Mouse (Mus musculus) stomach, embryonic 14.5 days (tissue): ENCODE data around the gene Tns3. TPM values are rescaled to one million over a fixed set of nuclear protein-coding genes. Genes with fewer than 3 reads are reported as not detected.

Experiments
- ATAC-seq: fragments of 200-750 bp; cut with Nextera tagmentation; 2 replicates; pipeline ENCODE4 v1.8.0; 2017; ENCODE audit warnings: low read depth, moderate TSS enrichment; ENCODE audit not compliant: insufficient number of reproducible peaks, insufficient read depth, low FRiP score
- H3K27ac ChIP-seq: fragments of 300-500 bp; sonication (generic); 2 replicates; pipeline ENCODE4 v1.5.1; 2014; ENCODE audit warnings: mild to moderate bottlenecking, low read length, moderate library complexity, mixed read lengths
- H3K27me3 ChIP-seq: fragments of 300-500 bp; sonication (generic); 2 replicates; pipeline ENCODE4 v1.6.1; 2014; ENCODE audit warnings: low read length, control low read depth, mixed read lengths; ENCODE audit not compliant: control insufficient read depth, insufficient read depth
- H3K36me3 ChIP-seq: fragments of 300-500 bp; sonication (generic); 2 replicates; pipeline ENCODE4 v1.6.1; 2014; ENCODE audit warnings: mild to moderate bottlenecking, control low read depth, low read length, moderate library complexity, mixed read lengths; ENCODE audit not compliant: control insufficient read depth, insufficient read depth
- H3K4me1 ChIP-seq: fragments of 300-500 bp; sonication (generic); 2 replicates; pipeline ENCODE4 v1.6.1; 2014; ENCODE audit warnings: low read length, control low read depth, mixed read lengths; ENCODE audit not compliant: control insufficient read depth, insufficient read depth
- H3K4me2 ChIP-seq: fragments of 300-500 bp; sonication (generic); replicated peaks from 2 replicates; pipeline ENCODE4 v1.6.1; 2014; ENCODE audit warnings: low read depth, low read length, control low read depth
- H3K4me3 ChIP-seq: fragments of 300-500 bp; sonication (generic); 2 replicates; pipeline ENCODE4 v1.5.1; 2014; ENCODE audit warnings: low read depth, low read length, control low read depth
- H3K9ac ChIP-seq: fragments of 300-500 bp; sonication (generic); replicated peaks from 2 replicates; pipeline ENCODE4 v1.6.1; 2014; ENCODE audit warnings: low read depth, mild to moderate bottlenecking, control low read depth, low read length, moderate library complexity, mixed read lengths
- H3K9me3 ChIP-seq: fragments of 300-500 bp; sonication (generic); 2 replicates; pipeline ENCODE4 v1.6.1; 2016; ENCODE audit warnings: low read depth, low read length, control low read depth; ENCODE audit not compliant: control insufficient read depth
- WGBS: fragments of 180-500 bp; shearing (Covaris S2); extraction: QIAGEN DNeasy Blood & Tissue Kit; methylation state at CpG from one replicate; pipeline ENCODE4 v1.1.7; 2014; 5-methylcytosine and 5-hydroxymethylcytosine counted together
- polyA plus RNA-seq: library from polyadenylated mRNA; unstranded; fragments of >200 nt; fragmentation: Nextera tagmentation; extraction: Ambion mirVana; gene quantifications from 2 replicates; pipeline ENCODE4 v1.2.1, GENCODE M21; 2014

Tns3 gene
- polyA plus RNA-seq, 1 experiment from 2014 or later = 31.2 TPM

GRCm38 (mm10) chr11:8453252-8453651, 211.1 kb downstream of the Tns3 start:
- Histone ChIP-seq H3K4me3 (no peak overlapping the region), H3K9me3 (no peaks in the 10 kb centered on the region), H3K27me3 (no peaks in the 10 kb centered on the region), H3K4me2 (no peak overlapping the region), H3K36me3 (peaks cover 44% of the 10 kb centered on the region), H3K27ac (no peak overlapping the region), H3K9ac (no peak overlapping the region), H3K4me1 (peaks cover 24% of the 10 kb centered on the region)
- 95% methylated on average over 6 of the region's 6 CpGs for WGBS
- ATAC-seq = no peak

GRCm38 (mm10) chr11:8451597-8452201, 212.6 kb downstream of the Tns3 start:
- no peak overlapping the region for H3K27ac ChIP-seq
- no peak overlapping the region for H3K4me2 ChIP-seq
- no peak overlapping the region for H3K4me3 ChIP-seq
- H3K4me1 ChIP-seq = peaks cover 11% of the 10 kb centered on the region
- H3K36me3 ChIP-seq = peaks cover 54% of the 10 kb centered on the region
- no peak overlapping the region for H3K9ac ChIP-seq
- no peak for ATAC-seq
- WGBS = 86% methylated on average over 6 of the region's 6 CpGs
- H3K27me3 ChIP-seq = no peaks in the 10 kb centered on the region
- H3K9me3 ChIP-seq = no peaks in the 10 kb centered on the region

GRCm38 (mm10) chr11:8450540-8450939, 213.8 kb downstream of the Tns3 start:
- no peak overlapping the region for H3K4me2 ChIP-seq
- H3K4me3 ChIP-seq = no peak overlapping the region
- no peak overlapping the region for H3K27ac ChIP-seq
- ATAC-seq = no peak
- no peaks in the 10 kb centered on the region for H3K27me3 ChIP-seq
- H3K36me3 ChIP-seq = peaks cover 54% of the 10 kb centered on the region
- H3K9ac ChIP-seq = no peak overlapping the region
- peaks cover 7% of the 10 kb centered on the region; the same call in 1 of the 2 replicates for H3K4me1 ChIP-seq
- 79% methylated on average over 4 of the region's 4 CpGs for WGBS
- no peaks in the 10 kb centered on the region for H3K9me3 ChIP-seq

- H3K9me3 ChIP-seq = no peaks in the 10 kb centered on the region
- ATAC-seq = peak; percentile 64; the same call in 1 of the 2 replicates
- peaks cover 5% of the 10 kb centered on the region; the same call in 1 of the 2 replicates for H3K4me1 ChIP-seq
- peak overlapping the region; percentile 68; the same call in 1 of the 2 replicates for H3K27ac ChIP-seq
- no peak overlapping the region for H3K4me3 ChIP-seq
- peaks cover 76% of the 10 kb centered on the region for H3K36me3 ChIP-seq
- no peaks in the 10 kb centered on the region for H3K27me3 ChIP-seq
- H3K4me2 ChIP-seq = no peak overlapping the region
- no peak overlapping the region for H3K9ac ChIP-seq
- WGBS = 47% methylated on average over 8 of the region's 8 CpGs
These were observed 218.4 kb downstream of the Tns3 start for GRCm38 (mm10) chr11:8445915-8446356.

- WGBS = 87% methylated on average over 13 of the region's 13 CpGs
- no peak overlapping the region for H3K27ac ChIP-seq
- no peak for ATAC-seq
- no peak overlapping the region for H3K4me2 ChIP-seq
- peaks cover 67% of the 10 kb centered on the region for H3K36me3 ChIP-seq
- no peaks in the 10 kb centered on the region for H3K27me3 ChIP-seq
- no peaks in the 10 kb centered on the region for H3K9me3 ChIP-seq
- no peak overlapping the region for H3K9ac ChIP-seq
- H3K4me1 ChIP-seq = peaks cover 5% of the 10 kb centered on the region; the same call in 1 of the 2 replicates
- H3K4me3 ChIP-seq = no peak overlapping the region
These were observed 219.4 kb downstream of the Tns3 start for GRCm38 (mm10) chr11:8444759-8445422.

GRCm38 (mm10) chr11:8443539-8444292, 220.6 kb downstream of the Tns3 start:
- ATAC-seq = no peak
- peaks cover 5% of the 10 kb centered on the region; the same call in 1 of the 2 replicates for H3K4me1 ChIP-seq
- H3K27ac ChIP-seq = no peak overlapping the region
- no peaks in the 10 kb centered on the region for H3K27me3 ChIP-seq
- peaks cover 60% of the 10 kb centered on the region for H3K36me3 ChIP-seq
- no peak overlapping the region for H3K9ac ChIP-seq
- WGBS = 80% methylated on average over 11 of the region's 11 CpGs
- H3K9me3 ChIP-seq = no peaks in the 10 kb centered on the region
- no peak overlapping the region for H3K4me2 ChIP-seq
- H3K4me3 ChIP-seq = no peak overlapping the region

GRCm38 (mm10) chr11:8440706-8441105, 223.6 kb downstream of the Tns3 start:
- H3K9ac ChIP-seq = no peak overlapping the region
- peaks cover 71% of the 10 kb centered on the region for H3K36me3 ChIP-seq
- H3K27ac ChIP-seq = no peak overlapping the region
- no peaks in the 10 kb centered on the region; the same call in 1 of the 2 replicates for H3K4me1 ChIP-seq
- ATAC-seq = no peak
- no peaks in the 10 kb centered on the region for H3K27me3 ChIP-seq
- H3K4me2 ChIP-seq = no peak overlapping the region
- no peaks in the 10 kb centered on the region for H3K9me3 ChIP-seq
- 88% methylated on average over 2 of the region's 2 CpGs for WGBS
- no peak overlapping the region for H3K4me3 ChIP-seq

- no peak overlapping the region for H3K4me3 ChIP-seq
- H3K4me1 ChIP-seq = no peaks in the 10 kb centered on the region
- ATAC-seq = no peak
- H3K36me3 ChIP-seq = peaks cover 72% of the 10 kb centered on the region
- no peak overlapping the region for H3K4me2 ChIP-seq
- no peaks in the 10 kb centered on the region for H3K27me3 ChIP-seq
- 93% methylated on average over 5 of the region's 5 CpGs for WGBS
- no peaks in the 10 kb centered on the region for H3K9me3 ChIP-seq
- H3K9ac ChIP-seq = no peak overlapping the region
- no peak overlapping the region for H3K27ac ChIP-seq
These were observed 224.1 kb downstream of the Tns3 start for GRCm38 (mm10) chr11:8440221-8440620.
